Mouse (Mus musculus): ENCODE results near the gene Prpf19. TPM values are rescaled to one million over a fixed set of nuclear protein-coding genes. Genes with fewer than 3 reads are reported as not detected.

Prpf19 gene
- polyA plus RNA-seq, 1 experiment, result 175 TPM

DNA sequence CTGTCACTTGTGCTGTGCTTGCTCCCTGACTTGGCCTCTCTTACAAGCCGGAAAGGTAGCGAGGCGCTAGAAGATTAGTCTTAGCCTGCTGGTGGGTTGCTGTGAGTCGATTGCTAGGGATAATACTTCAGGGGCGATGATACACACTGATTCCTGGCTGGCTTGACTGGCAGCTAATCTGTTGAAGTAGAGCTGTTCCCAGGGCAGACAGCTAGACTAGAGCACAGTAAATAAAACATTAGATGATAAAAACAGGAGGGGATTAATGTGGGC lies 10.6 kb downstream of the Prpf19 start:
- TF ChIP-seq CTCF (conservative IDR thresholded peaks at IDR 0.05; ENCODE audit: insufficient read depth, insufficient read length, low read depth, low read length), result no peak
- Histone ChIP-seq H3K27me3 (replicated peaks; ENCODE audit: control insufficient read depth, insufficient read depth, low read length) (no peaks in the 10 kb centered on the region), H3K4me1 (ENCODE audit: control insufficient read depth, insufficient read depth, low read length) (peaks cover 13% of the 10 kb centered on the region; the same call in 1 of the 2 replicates), H3K4me3 (ENCODE audit: insufficient read depth, low read depth, low read length) (no peak overlapping the region), H3K36me3 (ENCODE audit: control insufficient read depth, insufficient read depth, low read length) (peaks cover 4% of the 10 kb centered on the region; the same call in 1 of the 2 replicates), H3K27ac (ENCODE audit: insufficient read depth, low read depth, low read length) (peak overlapping the region; percentile 75)
- DNase-seq, result no peak
- 46% methylated on average over 5 of the region's 5 CpGs for WGBS

DNA sequence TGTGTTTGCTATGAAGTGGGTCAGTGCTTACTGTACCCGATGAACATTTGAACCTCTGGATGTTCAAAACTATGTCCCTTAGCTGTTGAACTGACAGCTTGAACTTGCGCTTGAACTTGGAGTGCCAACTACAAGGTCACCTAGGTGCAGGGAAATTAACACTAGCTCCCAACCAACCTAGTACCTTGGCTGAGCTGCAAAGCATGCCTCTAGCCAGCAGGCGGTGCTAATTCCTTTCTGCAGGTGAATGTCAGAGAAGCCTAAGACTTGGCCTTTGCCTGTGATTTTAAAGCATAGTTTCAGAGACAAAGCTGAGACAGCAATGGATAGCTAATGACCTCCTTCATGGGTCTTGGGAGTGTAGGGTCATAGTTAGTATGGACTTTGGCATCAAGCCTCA lies 12.9 kb downstream of the Prpf19 start:
- peak; percentile 86 for TF ChIP-seq CTCF (conservative IDR thresholded peaks at IDR 0.05; ENCODE audit: insufficient read depth, insufficient read length, low read depth, low read length)
- TF ChIP-seq POLR2A (IDR thresholded peaks at IDR 0.05; ENCODE audit: low read depth, low read length), result no peak
- Histone ChIP-seq H3K27me3 (replicated peaks; ENCODE audit: control insufficient read depth, insufficient read depth, low read length) (no peaks in the 10 kb centered on the region), H3K4me1 (ENCODE audit: control insufficient read depth, insufficient read depth, low read length) (peaks cover 13% of the 10 kb centered on the region; the same call in 1 of the 2 replicates), H3K4me3 (ENCODE audit: insufficient read depth, low read depth, low read length) (no peak overlapping the region), H3K27ac (ENCODE audit: insufficient read depth, low read depth, low read length) (no peak overlapping the region), H3K36me3 (ENCODE audit: control insufficient read depth, insufficient read depth, low read length) (peaks cover under 1% of the 10 kb centered on the region; the same call in 1 of the 2 replicates)
- DNase-seq, result peak; percentile 73
- 40% methylated on average over 3 of the region's 3 CpGs for WGBS

DNA sequence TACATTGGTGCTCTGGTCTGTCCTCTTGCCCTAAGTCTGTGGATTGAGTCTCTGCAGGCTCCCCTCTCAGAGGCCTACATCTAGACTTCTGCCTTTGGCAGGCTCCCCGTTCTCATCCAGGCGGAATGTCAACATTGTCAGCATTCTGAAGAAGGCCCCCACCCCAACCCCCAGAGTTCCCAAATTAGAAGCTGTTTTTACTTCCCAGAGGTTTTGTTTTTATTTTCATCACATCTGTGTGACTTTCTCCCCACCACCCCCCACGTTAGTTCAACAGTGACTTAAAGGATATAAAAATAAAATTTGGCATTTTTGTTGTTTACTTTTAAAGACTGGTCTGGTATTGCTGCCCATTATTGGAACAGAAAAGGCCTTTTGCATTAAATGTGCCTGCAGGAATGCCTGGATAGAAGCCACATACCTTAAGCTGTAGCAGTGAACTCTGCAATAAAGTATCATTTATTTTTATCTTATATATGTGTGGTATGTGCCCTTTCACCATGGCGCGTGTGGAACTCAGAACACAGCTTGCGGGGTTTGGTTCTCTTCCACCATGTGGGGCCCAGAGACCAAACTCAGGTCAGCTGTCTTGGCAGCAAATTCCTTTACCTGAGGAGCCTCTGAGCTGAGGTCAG lies 14.2 kb downstream of the Prpf19 start:
- H3K27me3 ChIP-seq (replicated peaks; ENCODE audit: control insufficient read depth, insufficient read depth, low read length), result no peaks in the 10 kb centered on the region
- peak; percentile 38 for DNase-seq
- H3K4me1 ChIP-seq (ENCODE audit: control insufficient read depth, insufficient read depth, low read length), result peaks cover 13% of the 10 kb centered on the region; the same call in 1 of the 2 replicates
- H3K4me3 ChIP-seq (ENCODE audit: insufficient read depth, low read depth, low read length), result no peak overlapping the region
- no peaks in the 10 kb centered on the region for H3K36me3 ChIP-seq (ENCODE audit: control insufficient read depth, insufficient read depth, low read length)
- WGBS, result 60% methylated on average over 6 of the region's 6 CpGs
- TF ChIP-seq POLR2A (IDR thresholded peaks at IDR 0.05; ENCODE audit: low read depth, low read length) (no peak), CTCF (conservative IDR thresholded peaks at IDR 0.05; ENCODE audit: insufficient read depth, insufficient read length, low read depth, low read length) (no peak)
- H3K27ac ChIP-seq (ENCODE audit: insufficient read depth, low read depth, low read length), result 0 out of 2 replicates have a peak overlapping the region, but pooled peaks have one; percentile 5

DNA sequence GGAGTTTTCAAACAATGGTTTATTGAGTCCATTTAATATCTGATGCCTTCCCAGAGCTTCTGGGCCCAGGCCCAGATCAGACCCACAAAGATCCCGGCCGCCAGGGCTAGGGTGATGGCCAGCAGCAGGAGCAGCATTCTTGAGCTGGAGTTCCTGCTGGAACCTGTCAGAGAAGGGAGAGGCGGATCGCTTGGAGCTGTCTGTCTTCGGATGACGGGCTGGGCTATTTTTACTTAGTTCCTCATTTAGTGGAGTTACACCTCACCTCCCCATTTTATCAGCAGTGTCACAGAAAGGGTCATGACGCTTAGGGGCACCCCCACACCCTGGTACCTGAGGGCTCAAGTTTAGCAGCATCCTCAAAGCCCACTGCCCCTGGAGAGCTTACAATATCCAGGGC lies 19.3 kb downstream of the Prpf19 start:
- WGBS, result 58% methylated on average over 7 of the region's 7 CpGs
- Histone ChIP-seq H3K4me3 (ENCODE audit: insufficient read depth, low read depth, low read length) (no peak overlapping the region), H3K36me3 (ENCODE audit: control insufficient read depth, insufficient read depth, low read length) (no peaks in the 10 kb centered on the region), H3K27ac (ENCODE audit: insufficient read depth, low read depth, low read length) (no peak overlapping the region), H3K4me1 (ENCODE audit: control insufficient read depth, insufficient read depth, low read length) (no peaks in the 10 kb centered on the region), H3K27me3 (replicated peaks; ENCODE audit: control insufficient read depth, insufficient read depth, low read length) (no peaks in the 10 kb centered on the region)
- no peak for TF ChIP-seq POLR2A (IDR thresholded peaks at IDR 0.05; ENCODE audit: low read depth, low read length)
- no peak for TF ChIP-seq CTCF (conservative IDR thresholded peaks at IDR 0.05; ENCODE audit: insufficient read depth, insufficient read length, low read depth, low read length)
- DNase-seq, result no peak

DNA sequence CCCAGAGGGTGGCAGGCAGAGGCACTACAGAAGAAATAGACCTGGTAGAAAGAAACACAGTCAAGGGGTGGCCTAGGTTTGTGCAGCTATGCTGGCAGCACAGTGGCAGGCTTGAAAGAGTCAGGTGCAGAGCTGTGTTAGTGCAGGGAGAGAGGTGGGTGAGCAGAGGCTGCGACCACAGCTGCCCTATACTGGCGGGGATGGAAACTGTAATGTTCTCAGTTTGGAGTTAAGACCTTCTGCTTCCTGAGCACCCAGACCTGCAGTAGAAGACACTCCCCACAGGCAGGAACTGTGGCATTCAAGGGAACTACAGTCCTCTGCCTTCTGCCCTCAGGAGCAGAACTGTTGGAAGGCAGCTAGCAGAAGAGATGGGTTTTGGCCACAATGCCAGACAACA lies 19.8 kb downstream of the Prpf19 start:
- 72% methylated on average over 2 of the region's 2 CpGs for WGBS
- Histone ChIP-seq H3K27ac (ENCODE audit: insufficient read depth, low read depth, low read length) (no peak overlapping the region), H3K4me1 (ENCODE audit: control insufficient read depth, insufficient read depth, low read length) (no peaks in the 10 kb centered on the region), H3K27me3 (replicated peaks; ENCODE audit: control insufficient read depth, insufficient read depth, low read length) (no peaks in the 10 kb centered on the region), H3K4me3 (ENCODE audit: insufficient read depth, low read depth, low read length) (no peak overlapping the region), H3K36me3 (ENCODE audit: control insufficient read depth, insufficient read depth, low read length) (no peaks in the 10 kb centered on the region)
- TF ChIP-seq CTCF (conservative IDR thresholded peaks at IDR 0.05; ENCODE audit: insufficient read depth, insufficient read length, low read depth, low read length) (no peak), POLR2A (IDR thresholded peaks at IDR 0.05; ENCODE audit: low read depth, low read length) (no peak)
- no peak for DNase-seq

DNA sequence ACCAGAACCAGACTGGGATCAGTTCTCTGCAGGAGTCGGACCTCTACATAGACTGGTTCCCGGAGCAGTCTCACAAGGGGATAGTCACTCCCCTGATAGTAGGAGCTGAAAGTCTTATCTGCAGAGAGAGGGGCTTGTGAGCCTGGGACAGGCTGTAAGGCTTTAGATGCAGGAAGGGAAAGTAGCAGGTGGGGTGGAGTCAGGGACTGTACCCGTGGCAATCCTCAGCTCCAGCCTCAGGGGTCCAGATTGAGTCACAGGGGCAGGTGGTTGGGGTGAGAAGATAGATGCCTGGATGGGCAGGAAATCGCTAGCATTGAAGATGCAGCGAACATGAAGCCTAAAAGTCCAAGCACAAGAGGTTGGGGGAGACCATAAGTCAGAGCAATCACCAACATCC lies 21.5 kb downstream of the Prpf19 start:
- H3K27ac ChIP-seq (ENCODE audit: insufficient read depth, low read depth, low read length), result no peak overlapping the region
- no peaks in the 10 kb centered on the region for H3K27me3 ChIP-seq (replicated peaks; ENCODE audit: control insufficient read depth, insufficient read depth, low read length)
- WGBS, result 52% methylated on average over 5 of the region's 5 CpGs
- TF ChIP-seq POLR2A (IDR thresholded peaks at IDR 0.05; ENCODE audit: low read depth, low read length) (no peak), CTCF (conservative IDR thresholded peaks at IDR 0.05; ENCODE audit: insufficient read depth, insufficient read length, low read depth, low read length) (no peak)
- DNase-seq, result no peak
- no peak overlapping the region for H3K4me3 ChIP-seq (ENCODE audit: insufficient read depth, low read depth, low read length)
- no peaks in the 10 kb centered on the region for H3K4me1 ChIP-seq (ENCODE audit: control insufficient read depth, insufficient read depth, low read length)
- H3K36me3 ChIP-seq (ENCODE audit: control insufficient read depth, insufficient read depth, low read length), result no peaks in the 10 kb centered on the region

DNA sequence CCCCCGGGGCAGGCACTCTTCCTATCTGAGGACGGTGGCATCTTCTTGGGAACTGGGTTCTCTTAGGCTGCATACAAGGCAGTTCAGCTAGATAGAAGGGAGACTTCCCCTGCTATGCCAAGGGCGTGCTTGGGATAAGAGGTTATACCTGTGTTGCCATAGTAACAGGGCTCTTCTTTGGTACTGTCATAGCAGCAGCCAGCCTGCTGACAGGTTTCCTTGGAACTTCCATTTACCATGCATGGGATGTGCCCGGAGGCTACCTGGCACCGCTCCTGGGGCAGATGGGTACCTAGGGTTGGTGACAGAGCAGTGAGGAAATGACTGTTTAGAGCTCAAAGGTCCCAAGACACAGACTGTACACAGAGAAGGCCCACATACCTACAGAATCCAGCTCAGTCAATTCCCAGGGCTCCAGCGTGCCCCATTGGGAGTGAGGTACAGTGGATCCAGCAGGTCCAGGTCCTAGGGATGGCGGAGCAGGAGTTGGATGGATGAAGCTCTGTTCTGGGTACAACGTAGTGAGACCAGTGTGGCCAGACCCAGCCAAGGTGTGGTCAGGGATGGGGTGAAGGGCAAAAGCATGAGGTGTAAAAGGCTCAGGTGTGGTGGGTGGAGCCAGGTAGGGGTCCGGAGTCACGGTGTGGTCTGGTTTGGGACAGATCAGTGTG lies 23.4 kb downstream of the Prpf19 start:
- TF ChIP-seq POLR2A (IDR thresholded peaks at IDR 0.05; ENCODE audit: low read depth, low read length), result no peak
- no peaks in the 10 kb centered on the region for H3K36me3 ChIP-seq (ENCODE audit: control insufficient read depth, insufficient read depth, low read length)
- no peak overlapping the region for H3K4me3 ChIP-seq (ENCODE audit: insufficient read depth, low read depth, low read length)
- 90% methylated on average over 10 of the region's 10 CpGs for WGBS
- no peak overlapping the region for H3K27ac ChIP-seq (ENCODE audit: insufficient read depth, low read depth, low read length)
- no peaks in the 10 kb centered on the region for H3K4me1 ChIP-seq (ENCODE audit: control insufficient read depth, insufficient read depth, low read length)
- no peak for DNase-seq
- H3K27me3 ChIP-seq (replicated peaks; ENCODE audit: control insufficient read depth, insufficient read depth, low read length), result no peaks in the 10 kb centered on the region
